Mouse (Mus musculus) myocyte (in vitro differentiated cells): ENCODE results near the gene Rbm34. TPM values are rescaled to one million over a fixed set of nuclear protein-coding genes. Genes with fewer than 3 reads are reported as not detected.
A peak's percentile ranks its signal among the peaks of the same experiment; 100 is the strongest.

Experiments
- H3K27me3 ChIP-seq: one replicate; pipeline ENCODE4 v1.6.1; 2011; ENCODE audit not compliant: control insufficient read depth, insufficient read depth, insufficient read length
- H3K36me3 ChIP-seq: one replicate; pipeline ENCODE4 v1.6.1; 2011; ENCODE audit not compliant: control insufficient read depth, insufficient read depth
- H3K4me2 ChIP-seq: one replicate; pipeline ENCODE4 v1.6.1; 2011; ENCODE audit warnings: low read depth, control low read depth
- H3K4me3 ChIP-seq: one replicate; pipeline ENCODE4 v1.5.1; 2011; ENCODE audit warnings: mild to moderate bottlenecking, control low read depth, moderate library complexity
- H3K79me2 ChIP-seq: one replicate; pipeline ENCODE4 v1.6.1; 2011; ENCODE audit not compliant: control insufficient read depth, insufficient read depth
- H3ac ChIP-seq: one replicate; pipeline ENCODE4 v1.6.1; 2011; ENCODE audit not compliant: control insufficient read depth, insufficient read length
- CEBPB ChIP-seq: IDR thresholded peaks from 2 replicates; pipeline ENCODE4 v1.6.1; 2011; ENCODE audit warnings: mild to moderate bottlenecking, moderate library complexity; ENCODE audit not compliant: poor library complexity, insufficient read depth, severe bottlenecking
- E2F4 ChIP-seq: IDR thresholded peaks from one replicate; pipeline ENCODE4 v1.6.1; 2011; ENCODE audit warnings: mild to moderate bottlenecking, control low read depth, moderate library complexity; ENCODE audit not compliant: insufficient read depth
- MAX ChIP-seq: IDR thresholded peaks from one replicate; pipeline ENCODE4 v1.6.1; 2011; ENCODE audit warnings: low read depth, mild to moderate bottlenecking, control low read depth
- MYOD1 ChIP-seq, 3 experiments: IDR thresholded peaks; one replicate each; pipeline ENCODE4 v1.6.1; 2011; ENCODE audit warnings: control low read depth in 2 of 3, low read depth in 2 of 3, mild to moderate bottlenecking in 2 of 3, moderate library complexity in 1 of 3; ENCODE audit not compliant: insufficient read length in 2 of 3, control insufficient read depth in 1 of 3
- MYOG ChIP-seq, 3 experiments: IDR thresholded peaks; one replicate each; pipeline ENCODE4 v1.6.1; 2011; ENCODE audit warnings: control low read depth in 2 of 3, low read depth in 2 of 3, mild to moderate bottlenecking in 2 of 3; ENCODE audit not compliant: insufficient read length in 2 of 3, control insufficient read depth in 1 of 3, insufficient read depth in 1 of 3
- POLR2A ChIP-seq: IDR thresholded peaks from one replicate; pipeline ENCODE4 v1.6.1; 2011; ENCODE audit warnings: low read depth, mild to moderate bottlenecking, control low read depth, moderate library complexity; ENCODE audit not compliant: insufficient read length
- POLR2AphosphoS2 ChIP-seq: IDR thresholded peaks from one replicate; pipeline ENCODE4 v1.6.1; 2011; ENCODE audit warnings: low read depth, control low read depth; ENCODE audit not compliant: insufficient read length
- REST ChIP-seq: IDR thresholded peaks from one replicate; pipeline ENCODE4 v1.6.1; 2011; ENCODE audit warnings: mild to moderate bottlenecking, control low read depth, moderate library complexity; ENCODE audit not compliant: insufficient read depth, insufficient read length
- SRF ChIP-seq: IDR thresholded peaks from one replicate; pipeline ENCODE4 v1.6.1; 2011; ENCODE audit warnings: low read depth; ENCODE audit not compliant: control insufficient read depth, insufficient read length
- TCF12 ChIP-seq: IDR thresholded peaks from one replicate; pipeline ENCODE4 v1.6.1; 2011; ENCODE audit warnings: mild to moderate bottlenecking, control low read depth; ENCODE audit not compliant: poor library complexity, insufficient read depth, severe bottlenecking
- TCF3 ChIP-seq: IDR thresholded peaks from one replicate; pipeline ENCODE4 v1.6.1; 2011; ENCODE audit warnings: low read depth, control low read depth; ENCODE audit not compliant: insufficient read length
- USF1 ChIP-seq: IDR thresholded peaks from one replicate; pipeline ENCODE4 v1.6.1; 2011; ENCODE audit warnings: low read depth, mild to moderate bottlenecking, control low read depth, moderate library complexity
- polyA plus RNA-seq: library from polyadenylated mRNA; unstranded; fragments of >200 nt; fragmentation: generic; extraction: Trizol; gene quantifications from one replicate; pipeline ENCODE4 v1.2.1, GENCODE M21; 2012; ENCODE audit warnings: missing spikeins

Rbm34 gene
- polyA plus RNA-seq, 1 experiment = 4.9 TPM

GRCm38 (mm10) chr8:126978028-126978427 lies 7.2 kb upstream of the Rbm34 start:
- Histone ChIP-seq H3K79me2 (no peaks in the 10 kb centered on the region), H3ac (no peak overlapping the region), H3K27me3 (no peaks in the 10 kb centered on the region), H3K36me3 (no peaks in the 10 kb centered on the region), H3K4me2 (no peak overlapping the region), H3K4me3 (peak overlapping the region; percentile 15)
- TF ChIP-seq MYOG (IDR thresholded peaks at IDR 0.05; ENCODE audit: control insufficient read depth in 1 of 3, insufficient read depth in 1 of 3, insufficient read length in 2 of 3, low read depth in 2 of 3) (no peak), MAX (no peak), E2F4 (no peak), TCF12 (no peak), SRF (no peak), REST (no peak), TCF3 (no peak), POLR2A (no peak), POLR2AphosphoS2 (no peak), USF1 (no peak), CEBPB (no peak), MYOD1 (IDR thresholded peaks at IDR 0.05; ENCODE audit: control insufficient read depth in 1 of 3, insufficient read length in 2 of 3, low read depth in 2 of 3) (no peak)

GRCm38 (mm10) chr8:126976608-126977348 lies 5.9 kb upstream of the Rbm34 start:
- H3K79me2 ChIP-seq = no peaks in the 10 kb centered on the region
- no peak overlapping the region for H3K4me2 ChIP-seq
- no peaks in the 10 kb centered on the region for H3K36me3 ChIP-seq
- no peaks in the 10 kb centered on the region for H3K27me3 ChIP-seq
- TF ChIP-seq POLR2AphosphoS2 (no peak), CEBPB (no peak), USF1 (no peak), MYOG (IDR thresholded peaks at IDR 0.05; ENCODE audit: control insufficient read depth in 1 of 3, insufficient read depth in 1 of 3, insufficient read length in 2 of 3, low read depth in 2 of 3) (no peak), SRF (no peak), TCF12 (no peak), REST (no peak), MYOD1 (IDR thresholded peaks at IDR 0.05; ENCODE audit: control insufficient read depth in 1 of 3, insufficient read length in 2 of 3, low read depth in 2 of 3) (no peak), TCF3 (no peak), POLR2A (no peak), E2F4 (no peak), MAX (no peak)
- H3ac ChIP-seq = no peak overlapping the region
- no peak overlapping the region for H3K4me3 ChIP-seq

- no peak overlapping the region for H3ac ChIP-seq
These were observed 4.8 kb upstream of the Rbm34 start for GRCm38 (mm10) chr8:126975706-126976105.

GRCm38 (mm10) chr8:126974511-126974910 lies 3.6 kb upstream of the Rbm34 start:
- H3K79me2 ChIP-seq = peaks cover 13% of the 10 kb centered on the region
- no peaks in the 10 kb centered on the region for H3K27me3 ChIP-seq
- H3K4me3 ChIP-seq = no peak overlapping the region
- H3K36me3 ChIP-seq = no peaks in the 10 kb centered on the region
- TF ChIP-seq MYOG (IDR thresholded peaks at IDR 0.05; ENCODE audit: control insufficient read depth in 1 of 3, insufficient read depth in 1 of 3, insufficient read length in 2 of 3, low read depth in 2 of 3) = no peak
- no peak for TF ChIP-seq POLR2A
- TF ChIP-seq TCF3 = no peak
- TF ChIP-seq USF1 = no peak
- TF ChIP-seq MYOD1 (IDR thresholded peaks at IDR 0.05; ENCODE audit: control insufficient read depth in 1 of 3, insufficient read length in 2 of 3, low read depth in 2 of 3) = no peak
- TF ChIP-seq SRF = no peak
- TF ChIP-seq REST = no peak
- no peak for TF ChIP-seq MAX
- TF ChIP-seq TCF12 = no peak
- TF ChIP-seq CEBPB = no peak
- TF ChIP-seq POLR2AphosphoS2 = no peak
- H3K4me2 ChIP-seq = no peak overlapping the region
- no peak overlapping the region for H3ac ChIP-seq

More at GRCm38 (mm10) chr8:126975706-126976105, 4.8 kb upstream of the Rbm34 start:
- Histone ChIP-seq H3K4me3 (no peak overlapping the region), H3K4me2 (no peak overlapping the region), H3K79me2 (peaks cover under 1% of the 10 kb centered on the region), H3K27me3 (no peaks in the 10 kb centered on the region), H3K36me3 (no peaks in the 10 kb centered on the region)
- TF ChIP-seq MAX (no peak), MYOD1 (IDR thresholded peaks at IDR 0.05; ENCODE audit: control insufficient read depth in 1 of 3, insufficient read length in 2 of 3, low read depth in 2 of 3) (no peak), CEBPB (no peak), E2F4 (no peak), MYOG (IDR thresholded peaks at IDR 0.05; ENCODE audit: control insufficient read depth in 1 of 3, insufficient read depth in 1 of 3, insufficient read length in 2 of 3, low read depth in 2 of 3) (no peak), USF1 (no peak), REST (no peak), TCF3 (no peak), POLR2A (no peak), SRF (no peak), TCF12 (no peak), POLR2AphosphoS2 (no peak)
